Mouse (Mus musculus) cerebellum, adult 11-12 months (tissue): Measurements from ENCODE around the gene Jpt2.
"Not testable (repeated sequence)": the region's sequence is repeated elsewhere in the genome, so short reads cannot be mapped to it uniquely, and the experiment has no call there.

ENCODE experiments used
- DNase-seq: peaks from one replicate; pipeline ENCODE4 v3.0.0; 2022

The Jpt2 gene

DNA sequence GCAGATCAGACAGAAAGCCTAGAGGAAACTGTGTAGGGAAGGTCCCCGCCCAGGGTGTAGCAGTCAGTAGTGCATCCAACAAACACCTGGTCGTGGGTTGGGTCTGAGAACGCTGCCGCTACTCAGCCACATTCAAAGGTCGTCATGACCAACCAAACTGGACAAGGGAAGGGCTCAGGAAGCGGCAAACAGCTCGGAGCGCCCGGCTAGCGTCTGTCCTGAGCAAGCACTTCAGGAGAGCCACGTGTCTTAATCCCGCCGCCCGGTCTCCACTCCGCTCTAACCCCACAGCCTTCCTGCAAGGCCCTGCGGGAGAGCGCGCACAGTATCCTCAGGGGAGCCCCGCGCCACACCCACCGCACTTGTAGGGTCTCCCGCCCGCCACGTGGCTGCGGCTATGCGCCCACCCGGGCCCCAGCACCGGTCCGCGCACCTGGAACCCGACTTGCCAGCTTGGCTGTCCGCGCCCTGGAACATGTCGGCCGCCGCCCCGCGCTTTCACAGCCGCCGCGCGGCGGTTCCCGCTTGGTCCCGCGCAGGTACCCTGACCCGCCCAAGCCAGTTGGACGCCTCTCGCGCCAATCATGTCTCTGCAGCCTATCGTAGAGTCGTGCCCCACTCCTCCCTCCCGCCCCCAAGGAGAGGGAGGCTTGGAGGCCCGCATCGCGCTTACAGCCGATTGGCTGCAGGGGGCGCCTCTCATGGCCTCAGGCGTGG is at the start of gene Jpt2:
Gene Jpt2 (minus strand): TSS at position 555 of the 717 bp plus-strand sequence.
- DNase-seq: peak; percentile 98

DNA sequence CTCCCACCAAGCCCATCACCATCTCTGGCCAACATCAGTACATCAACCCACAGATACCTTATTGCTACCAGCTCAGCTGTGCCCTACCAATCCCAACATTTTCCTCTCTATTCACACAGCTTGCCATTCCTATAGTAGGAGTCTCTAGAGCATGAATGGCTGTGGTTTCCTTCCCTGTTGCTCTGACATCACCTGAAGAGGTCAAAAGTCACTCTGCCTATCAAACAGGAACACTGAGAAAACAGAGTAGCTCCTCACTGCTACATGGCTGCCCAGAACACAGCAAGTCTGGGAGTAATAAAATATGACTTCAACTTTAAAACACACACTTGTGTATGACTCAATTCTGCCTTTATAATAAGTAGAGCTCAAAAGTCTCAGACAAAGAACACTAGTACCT is 47.0 kb upstream of the Jpt2 start:
- no peak for DNase-seq

DNA sequence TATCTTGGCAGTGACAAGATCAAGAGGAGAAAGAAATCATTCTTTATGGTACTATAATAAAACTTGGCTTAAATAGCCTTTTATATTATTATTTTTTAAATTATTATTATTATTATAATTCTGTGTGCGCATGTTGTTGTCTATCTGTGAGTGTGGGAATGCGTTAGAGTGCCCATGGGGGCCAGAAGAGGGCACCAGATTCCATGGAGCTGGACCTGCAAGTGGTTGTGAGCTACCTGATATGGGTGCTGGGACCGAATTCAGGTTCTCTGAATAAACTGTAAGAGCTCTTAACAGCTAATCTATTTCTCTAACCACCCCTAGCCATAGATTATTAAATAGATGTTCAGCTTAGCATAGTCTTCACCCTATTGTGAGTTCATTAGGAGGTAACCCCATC is 44.6 kb upstream of the Jpt2 start:
- no peak for DNase-seq

DNA sequence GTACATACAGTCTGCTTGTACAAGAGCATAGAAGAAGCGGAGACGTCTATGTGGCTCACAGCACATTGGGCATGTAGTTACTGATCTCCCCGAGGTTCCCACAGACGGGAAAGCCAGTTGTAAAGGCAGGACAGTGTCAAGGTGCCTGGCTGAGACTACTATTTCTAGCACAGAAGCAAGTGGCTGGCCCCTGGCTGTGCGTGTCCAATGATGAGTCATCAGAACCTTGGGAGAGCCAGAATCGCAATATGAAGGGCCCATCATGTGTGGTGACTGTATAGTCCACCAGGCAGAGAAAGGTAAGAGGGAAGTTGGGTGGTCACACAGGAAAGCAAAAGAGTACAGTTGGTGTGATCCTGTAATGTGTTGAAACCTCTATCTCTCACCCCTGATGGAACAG is 34.2 kb upstream of the Jpt2 start:
- DNase-seq: no peak

DNA sequence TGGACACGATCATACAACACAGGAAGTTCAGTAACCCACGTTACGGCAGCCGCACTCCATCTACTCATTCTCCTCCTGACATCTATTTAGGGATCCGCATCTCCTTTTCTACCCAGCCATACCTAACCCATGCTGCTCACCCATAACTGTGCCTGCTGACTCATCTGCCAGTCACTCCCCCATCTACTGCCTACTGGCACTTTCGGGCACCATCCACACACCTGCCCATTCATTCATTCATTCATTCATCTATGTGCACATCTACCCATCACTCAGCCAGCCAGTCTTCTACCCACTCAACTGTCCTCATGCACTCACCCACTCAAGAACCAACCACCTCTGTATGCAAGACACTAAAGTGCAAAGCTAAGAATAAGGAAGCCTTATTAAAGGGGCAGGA is 26.7 kb upstream of the Jpt2 start:
- no peak for DNase-seq

DNA sequence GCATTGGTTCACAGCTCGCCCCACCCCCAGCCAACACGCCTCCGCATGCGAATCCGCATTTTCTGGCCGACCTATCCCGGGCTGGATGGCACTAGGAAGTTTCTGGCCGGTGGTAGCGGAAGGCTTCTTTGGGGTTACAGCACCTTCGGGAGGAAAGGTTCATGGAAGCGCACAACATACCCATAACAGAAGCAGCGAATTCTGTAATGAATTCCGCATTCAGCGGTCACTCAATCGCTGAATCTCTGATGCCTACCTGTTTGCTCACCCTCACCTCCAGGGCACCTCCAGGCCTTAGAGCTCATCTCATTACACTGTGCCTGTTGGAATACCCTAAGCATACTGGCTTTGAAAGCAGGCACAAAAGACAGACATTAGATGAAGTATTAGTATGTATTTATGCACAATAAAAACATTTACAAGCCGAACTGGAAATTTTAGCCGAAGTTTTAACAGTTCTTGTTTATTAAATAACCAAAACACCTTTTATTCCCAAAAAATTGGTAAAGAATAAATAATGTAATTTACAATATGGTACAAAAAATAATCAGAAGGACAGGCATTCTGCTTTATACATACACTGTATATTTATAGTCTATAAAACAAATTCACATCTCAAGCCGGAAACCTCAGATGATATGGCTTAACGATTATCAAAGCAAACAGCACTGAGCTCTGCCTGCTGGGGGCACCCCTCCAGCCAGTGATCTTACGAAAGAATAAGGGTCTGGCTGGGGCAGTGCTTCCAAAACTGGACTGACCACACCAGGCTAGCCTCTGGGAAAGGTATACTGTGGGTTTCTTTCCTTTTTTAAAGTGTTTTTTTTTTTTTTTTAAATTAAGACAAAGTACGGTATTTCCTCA is 595 bp upstream of the Jpt2 start:
- DNase-seq: no peak

DNA sequence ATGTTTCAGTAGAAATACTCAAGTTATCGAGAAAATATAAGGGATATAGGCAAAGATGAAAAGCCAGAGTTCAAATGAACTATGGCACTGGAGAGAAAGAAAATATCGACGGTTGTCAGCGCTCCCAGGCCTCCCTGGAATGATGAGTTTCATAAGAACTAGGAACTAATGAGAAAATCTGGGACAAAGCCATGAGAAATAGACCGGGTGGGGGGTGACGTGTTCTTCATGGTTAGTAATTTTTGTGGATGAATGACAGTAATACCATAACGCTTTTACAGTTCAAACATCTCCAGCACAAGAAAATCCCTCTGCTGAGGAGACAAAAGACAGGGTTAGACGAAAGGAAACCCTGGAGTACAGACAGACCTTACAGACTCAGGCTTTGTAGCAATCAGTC is 1.1 kb downstream of the Jpt2 start:
- DNase-seq: no peak

DNA sequence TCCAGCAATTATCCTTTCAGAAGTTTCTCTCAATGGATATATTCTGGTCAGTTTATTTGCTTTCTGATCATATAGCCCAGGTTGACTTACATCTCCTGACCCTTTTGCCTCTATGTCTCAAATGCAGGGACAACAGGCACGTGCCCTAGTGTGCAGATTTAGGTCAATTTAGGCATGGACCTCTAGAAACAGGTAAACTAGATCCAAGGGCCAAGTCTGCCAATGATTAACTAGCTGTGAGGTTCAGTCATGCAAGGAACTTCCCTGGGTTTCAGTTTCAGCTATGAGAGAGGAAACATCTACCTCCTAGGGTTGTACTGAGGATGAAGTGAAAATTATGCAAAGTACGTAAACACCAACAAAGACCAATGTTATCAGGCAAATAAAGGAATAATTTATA is 7.2 kb downstream of the Jpt2 start:
- DNase-seq: no peak

DNA sequence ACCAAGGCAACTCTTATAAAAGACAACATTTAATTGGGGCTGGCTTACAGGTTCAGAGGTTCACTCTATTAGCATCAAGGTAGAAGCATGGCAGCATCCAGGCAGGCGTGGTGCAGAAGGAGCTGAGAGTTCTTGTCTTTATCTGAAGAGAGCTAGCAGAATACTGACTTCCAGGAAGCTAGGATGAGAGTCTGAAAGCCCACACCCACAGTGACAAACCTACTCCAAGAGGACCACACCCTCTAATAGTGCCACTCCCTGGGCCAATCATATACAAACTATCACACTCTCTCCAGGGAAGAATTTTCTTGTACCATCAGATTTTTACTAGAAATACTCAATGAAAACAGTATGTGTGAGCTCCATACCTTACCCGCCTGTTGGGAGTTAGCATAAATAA is 9.8 kb downstream of the Jpt2 start:
- no peak for DNase-seq

DNA sequence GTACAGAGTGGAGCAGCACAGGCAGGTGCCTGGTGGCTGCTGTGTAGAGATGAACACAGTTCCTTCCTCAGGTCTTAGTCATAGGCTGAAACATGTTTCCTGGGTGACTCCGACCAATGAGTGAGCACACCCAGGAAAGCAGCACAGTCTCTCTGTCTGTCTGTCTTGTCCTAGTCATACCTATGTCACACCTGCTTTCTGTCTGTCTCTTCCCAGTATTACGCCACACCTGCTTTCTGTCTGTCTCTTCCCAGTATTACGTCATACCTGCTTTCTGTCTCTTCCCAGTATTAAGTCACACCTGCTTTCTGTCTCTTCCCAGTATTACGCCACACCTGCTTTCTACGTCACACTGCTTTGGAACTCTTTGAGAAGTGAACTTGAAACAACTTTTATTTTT is 12.3 kb downstream of the Jpt2 start:
- DNase-seq: no peak

DNA sequence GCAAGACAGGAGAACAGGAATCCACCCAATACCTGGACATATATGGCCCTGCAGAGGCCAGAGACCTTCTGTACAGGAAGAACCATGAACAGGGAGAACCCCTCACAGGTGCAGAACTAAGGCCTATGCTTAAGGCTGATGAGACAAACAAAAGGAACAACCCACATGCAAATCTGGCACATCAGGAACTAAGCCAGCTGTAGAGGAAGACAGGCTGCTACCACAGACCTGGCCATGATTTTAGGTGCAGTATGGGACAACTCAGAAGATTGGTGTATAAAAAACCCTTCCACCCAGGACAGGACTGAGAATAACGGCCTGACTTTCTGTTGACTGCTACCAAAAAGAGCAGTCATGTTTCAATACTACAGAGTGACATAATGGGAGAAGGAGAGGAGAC is 16.9 kb downstream of the Jpt2 start:
- not testable (repeated sequence) for DNase-seq

DNA sequence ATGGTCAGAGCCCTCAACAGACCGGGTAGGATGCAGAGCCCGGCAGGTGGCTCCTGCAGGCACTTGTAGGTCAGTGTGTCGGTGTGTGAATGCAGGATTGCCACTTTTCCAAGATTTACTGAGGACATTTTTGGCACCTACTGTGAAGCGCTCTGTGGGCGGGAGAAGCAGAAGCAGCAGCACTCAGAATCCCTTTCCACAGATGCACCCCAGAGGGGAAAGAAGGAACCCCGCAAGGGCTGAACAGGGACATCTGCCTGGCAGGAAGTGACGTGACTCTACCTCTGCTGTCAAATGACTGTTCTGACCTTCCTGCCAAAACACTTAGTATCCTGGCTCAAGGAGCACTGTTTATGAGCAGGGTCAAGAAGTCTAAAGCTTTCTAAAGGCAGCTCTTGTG is 17.5 kb downstream of the Jpt2 start:
- DNase-seq: no peak

DNA sequence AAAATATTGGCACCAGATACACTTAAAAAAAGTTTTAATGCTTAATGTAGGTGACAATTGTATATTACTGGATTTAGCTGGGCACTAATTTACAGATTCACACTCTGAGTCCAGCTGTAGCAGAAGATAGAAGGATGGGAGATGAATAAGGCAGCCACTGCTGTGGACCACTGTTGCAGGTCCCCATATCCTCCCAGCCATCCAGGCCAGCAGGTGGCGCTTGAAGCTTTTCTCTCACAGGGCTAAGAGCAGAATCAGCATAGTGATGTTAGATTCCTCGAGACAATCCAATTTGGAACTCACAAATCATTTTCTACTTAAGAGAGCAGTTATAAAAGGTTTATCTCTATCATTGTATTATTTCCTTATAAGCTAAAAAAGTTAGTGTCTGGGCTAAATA is 18.0 kb downstream of the Jpt2 start:
- peak; percentile 20 for DNase-seq

DNA sequence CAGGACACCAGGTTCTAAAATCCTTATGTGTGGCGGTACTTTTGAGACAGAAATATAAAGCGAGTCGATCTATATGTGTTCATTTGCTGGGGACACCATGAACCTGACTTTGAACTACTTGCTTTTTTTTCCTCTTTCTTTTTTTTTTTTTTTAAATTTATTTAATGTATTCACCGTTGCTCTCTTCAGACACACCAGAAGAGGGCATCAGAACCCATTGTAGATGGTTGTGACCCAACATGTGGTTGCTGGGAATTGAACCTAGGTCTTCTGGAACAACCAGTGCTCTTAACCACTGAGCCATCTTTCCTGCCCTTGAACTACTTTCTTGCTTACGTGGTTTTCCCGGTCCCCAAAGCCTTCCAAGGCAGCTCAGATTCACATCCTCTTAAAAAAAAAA is 23.2 kb downstream of the Jpt2 start:
- DNase-seq: no peak

DNA sequence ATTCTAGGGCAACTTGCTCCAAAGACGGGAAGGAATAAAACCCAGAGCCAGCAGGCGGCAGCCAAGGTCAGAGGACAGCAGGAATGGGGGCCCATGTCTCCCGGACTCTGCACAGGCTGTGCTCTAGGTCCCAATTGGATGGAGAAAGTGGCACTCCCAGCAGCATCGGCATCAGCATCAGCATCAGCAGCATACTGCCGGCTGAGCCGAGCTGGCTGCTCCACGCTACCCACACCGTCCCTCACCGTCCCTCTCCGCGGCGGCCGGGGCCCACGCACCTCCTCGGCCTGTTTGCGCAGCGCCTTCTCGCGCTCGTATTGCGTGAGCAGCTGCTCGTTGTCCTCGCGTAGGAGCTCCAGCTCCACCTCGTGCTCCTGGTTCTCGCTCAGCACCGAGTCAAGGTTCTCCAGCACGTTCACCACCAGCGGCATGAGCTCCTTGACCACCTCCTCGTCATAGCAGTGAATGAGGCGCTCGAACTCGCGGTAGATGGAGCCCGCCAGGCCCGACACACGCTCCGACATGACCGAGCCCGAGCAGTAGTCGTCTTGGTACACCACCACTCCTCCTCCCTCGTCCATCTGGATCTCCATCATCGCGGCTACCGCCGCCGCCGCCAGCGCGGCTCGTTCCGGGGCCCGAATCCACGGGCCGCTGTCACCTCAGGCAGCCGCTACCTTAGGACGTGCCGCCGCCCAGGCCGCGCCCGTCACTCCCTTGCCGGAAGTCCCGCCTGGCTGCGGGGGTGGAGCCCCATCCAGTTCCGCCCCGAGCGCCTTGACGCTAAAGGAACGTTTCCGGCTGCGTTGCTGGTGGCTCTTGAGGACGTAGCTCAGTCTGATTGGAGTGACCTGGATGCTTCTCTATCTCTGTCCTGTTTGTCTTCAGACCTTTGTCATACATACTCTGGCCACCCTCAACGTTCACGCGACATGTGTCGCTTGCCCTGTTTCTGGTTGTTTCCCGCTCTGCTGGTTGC is 23.9 kb downstream of the Jpt2 start, which contains the start of gene Mapk8ip3:
Gene Mapk8ip3 (minus strand): TSS at position 719 of the 979 bp plus-strand sequence.
- DNase-seq: peak; percentile 94

DNA sequence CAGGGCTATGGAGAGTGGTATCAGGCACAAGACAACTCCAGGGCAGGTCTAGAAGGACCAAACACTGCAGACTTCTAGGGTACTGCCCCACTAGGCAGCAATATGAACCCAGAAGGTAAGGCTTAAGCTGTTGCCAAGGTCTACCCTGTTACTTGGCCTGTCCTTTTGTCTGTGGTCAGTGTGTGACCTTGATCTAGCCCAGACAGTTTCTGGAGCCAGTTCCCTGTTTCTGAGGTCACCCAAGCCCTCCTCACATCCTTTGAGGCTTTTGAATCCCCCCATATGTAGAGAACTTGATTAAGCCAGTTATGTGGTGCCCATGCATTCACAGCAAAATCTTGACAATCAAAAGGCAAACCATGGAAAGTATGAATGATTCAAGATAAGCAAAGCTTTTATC is 24.8 kb downstream of the Jpt2 start:
- DNase-seq: no peak

DNA sequence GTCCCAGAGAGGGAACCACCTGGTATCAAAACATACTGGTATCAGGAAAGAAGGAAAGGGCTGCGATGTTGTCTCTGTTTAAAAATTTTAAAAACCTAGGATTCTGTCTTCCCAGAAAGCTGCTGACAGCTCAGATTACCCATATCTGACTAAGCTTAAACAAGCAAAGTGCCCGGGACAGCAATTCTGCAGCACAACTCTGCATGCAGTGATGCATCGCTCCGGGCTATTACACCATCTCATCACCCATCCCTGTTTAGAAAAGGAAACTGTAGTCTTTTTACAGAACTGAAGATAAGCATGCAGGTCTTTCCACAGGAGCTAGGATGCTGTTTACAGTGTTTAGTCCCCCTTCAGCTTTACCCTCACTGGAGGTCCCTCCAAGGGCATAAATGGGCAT is 25.6 kb downstream of the Jpt2 start:
- DNase-seq: no peak

DNA sequence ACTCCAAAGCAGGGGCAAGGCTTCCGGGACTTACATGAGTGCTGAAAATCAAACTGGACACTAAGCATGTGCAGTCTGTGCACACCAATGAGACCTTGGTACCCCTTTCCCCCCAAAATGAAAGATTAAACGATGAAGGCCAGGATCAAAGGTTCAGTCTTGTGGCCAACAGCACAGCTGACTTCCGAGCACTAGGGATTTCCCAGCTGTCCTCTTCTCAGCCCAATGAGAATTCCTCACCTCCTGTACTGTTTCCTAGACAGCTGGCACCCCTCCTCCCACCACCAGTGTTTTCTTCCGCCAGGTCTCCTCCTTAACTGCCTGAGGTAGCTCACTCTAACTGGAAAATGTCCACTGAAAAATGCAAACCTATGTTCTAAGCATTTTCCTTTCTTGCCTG is 27.3 kb downstream of the Jpt2 start:
- no peak for DNase-seq

DNA sequence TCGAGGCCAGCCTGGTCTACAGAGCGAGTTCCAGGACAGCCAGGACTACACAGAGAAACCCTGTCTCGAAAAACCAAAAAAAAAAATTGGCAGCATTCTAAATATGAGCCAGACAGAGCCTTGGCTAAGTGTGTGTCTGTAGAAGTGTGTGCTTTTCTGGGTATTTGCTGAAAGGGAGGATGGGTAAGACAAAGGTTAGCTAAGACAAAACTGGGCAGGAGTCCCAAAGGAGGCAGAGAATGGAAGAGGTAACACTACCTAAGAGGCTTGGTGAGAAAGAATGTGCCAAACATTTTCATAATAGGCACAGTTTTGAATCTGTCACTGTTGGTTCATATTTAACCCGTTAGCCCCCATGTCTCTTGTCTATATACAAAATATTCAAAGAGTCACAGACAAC is 28.1 kb downstream of the Jpt2 start:
- DNase-seq: no peak

DNA sequence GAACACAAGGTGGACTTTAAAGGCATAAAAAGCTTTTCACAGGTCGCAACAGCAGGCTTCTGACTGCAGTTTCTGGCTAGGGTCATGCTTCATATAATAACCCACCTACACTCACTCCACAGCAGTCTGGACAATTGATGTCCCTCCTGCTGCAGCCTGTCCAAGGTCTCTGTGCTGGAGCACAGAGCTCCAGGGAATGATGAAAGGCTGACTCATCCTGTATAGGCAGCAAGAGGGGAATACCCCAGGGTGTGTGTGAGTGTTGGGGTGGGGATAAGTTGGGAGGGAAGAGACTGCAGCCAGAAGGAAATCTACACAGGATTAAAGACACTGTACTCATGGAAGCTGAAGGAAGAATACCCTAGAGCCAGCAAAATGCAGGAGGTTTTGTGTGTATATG is 31.0 kb downstream of the Jpt2 start:
- no peak for DNase-seq

DNA sequence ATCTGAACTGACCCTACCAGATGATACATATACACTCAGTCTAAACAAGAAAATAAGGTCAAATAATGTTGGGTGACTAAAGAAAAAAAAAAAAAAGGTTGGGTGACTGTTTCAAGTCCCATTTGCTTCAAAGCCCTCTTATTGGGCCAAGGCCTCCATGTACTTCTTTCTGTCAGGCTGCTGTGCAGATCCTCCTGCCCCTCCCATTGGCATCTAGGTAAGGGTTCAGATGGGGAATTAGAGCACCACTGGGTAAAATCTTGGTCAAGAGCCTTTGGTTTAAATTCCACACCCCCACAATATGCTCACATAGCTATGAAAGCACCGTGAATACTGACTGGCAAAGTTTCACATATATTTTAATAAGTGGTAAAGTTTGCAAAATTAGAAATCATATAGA is 37.2 kb downstream of the Jpt2 start:
- no peak for DNase-seq

DNA sequence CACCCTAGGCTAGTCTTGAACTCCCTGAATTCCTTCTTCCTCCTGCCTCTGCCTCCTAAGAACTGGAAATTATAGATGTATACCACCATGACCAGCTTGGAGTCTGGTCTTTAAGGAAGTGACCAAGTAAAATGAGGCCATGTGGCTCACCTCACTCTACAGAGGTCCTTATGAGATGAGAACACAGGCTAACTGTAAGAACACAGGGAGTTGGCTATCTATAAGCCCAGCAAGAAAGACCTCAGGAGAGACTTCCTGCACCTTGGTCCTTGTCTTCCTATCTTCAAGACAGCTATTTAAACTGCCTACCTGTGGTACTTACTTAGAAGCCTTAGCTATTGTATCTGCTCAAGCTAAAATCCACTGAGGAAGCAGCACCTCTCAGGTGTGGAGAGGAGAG is 46.5 kb downstream of the Jpt2 start:
- DNase-seq: no peak

DNA sequence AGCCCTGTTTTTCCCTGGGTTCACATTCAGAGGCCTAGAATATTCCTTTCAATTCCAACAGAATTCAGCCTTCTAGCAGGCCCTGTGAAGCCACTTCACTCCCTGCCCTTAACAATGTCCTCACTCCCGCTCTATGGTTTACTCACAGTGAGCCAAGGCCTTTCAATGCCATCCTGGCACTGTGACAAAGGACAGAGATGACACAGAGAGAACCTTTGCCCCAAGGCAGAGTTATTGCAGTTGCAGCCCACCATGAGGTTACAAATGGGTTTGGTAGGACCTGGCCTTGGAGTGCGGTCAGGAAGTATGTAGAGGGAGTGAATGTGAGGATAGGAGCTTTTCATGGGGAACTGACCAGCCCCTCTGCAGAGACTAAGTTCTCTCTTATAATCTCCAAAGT is 52.9 kb downstream of the Jpt2 start:
- DNase-seq: no peak
